Mouse (Mus musculus) lung, adult 18-20 months (tissue): ENCODE measurements around the gene Fbxl13.
A peak's percentile ranks its signal among the peaks of the same experiment; 100 is the strongest.

Experiments
- DNase-seq, 2 experiments: peaks; one replicate each; pipeline ENCODE4 v3.0.0; 2022; ENCODE audit warnings: mixed read lengths in 2 of 2

The Fbxl13 gene

DNA sequence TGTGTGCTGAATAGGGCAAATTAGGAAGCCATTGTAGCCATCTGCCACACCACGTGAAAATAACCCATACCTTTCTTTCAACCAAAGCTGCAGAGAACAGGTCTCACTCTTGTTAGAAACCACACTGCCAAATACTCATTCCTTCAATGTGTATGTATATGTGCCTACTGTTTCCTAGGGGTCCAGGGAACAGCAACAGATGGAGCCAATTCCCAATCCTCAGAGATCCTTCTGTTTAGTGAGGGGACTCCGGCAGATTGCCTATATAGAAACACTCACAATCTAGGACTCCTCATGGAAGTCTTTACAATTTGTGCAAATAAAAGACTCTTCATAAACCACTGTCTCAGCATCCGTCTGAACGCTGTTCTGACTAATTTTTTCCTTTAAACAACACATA is 127.2 kb downstream of the Fbxl13 start:
- DNase-seq, result no peak

DNA sequence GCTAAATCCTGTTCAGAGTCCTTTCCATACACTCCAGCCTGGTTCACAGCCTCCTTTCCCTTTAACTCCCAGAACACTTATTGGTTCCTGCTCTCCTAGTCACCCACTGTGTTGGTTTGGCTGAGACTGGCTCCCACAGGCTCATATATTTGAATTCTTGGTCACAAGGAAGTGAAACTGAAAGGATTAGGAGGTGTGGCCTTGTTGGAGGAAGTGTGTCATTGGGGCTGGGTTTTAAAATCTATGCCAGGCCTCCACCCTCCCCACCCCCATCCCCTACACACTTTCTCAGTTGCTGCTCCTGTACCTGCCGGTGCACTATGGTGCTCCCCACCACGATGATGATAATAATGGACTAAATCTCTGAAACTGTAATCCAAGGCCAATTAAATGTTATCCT is 127.9 kb downstream of the Fbxl13 start:
- peak in 1 of 2 experiments; percentile 7 for DNase-seq

DNA sequence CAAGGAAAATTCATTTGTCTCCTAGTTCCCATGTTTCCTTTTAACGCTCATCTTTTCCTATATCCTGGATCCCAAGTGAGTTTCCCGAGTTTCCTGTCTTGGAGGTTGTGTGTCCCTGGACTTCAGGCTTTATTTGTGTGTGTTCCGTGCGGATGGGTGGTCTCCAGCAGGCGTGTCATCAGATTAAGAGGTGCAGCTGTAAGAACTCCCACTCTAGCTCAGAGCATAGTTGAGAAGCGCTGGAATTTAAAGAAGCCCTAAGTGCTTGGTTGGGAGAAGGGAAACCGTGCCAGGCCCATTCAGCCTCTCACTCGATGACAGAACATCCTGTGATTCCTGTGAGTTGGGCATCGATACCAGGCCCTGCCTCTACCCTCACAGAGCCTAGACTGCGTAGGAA is 132.1 kb downstream of the Fbxl13 start:
- DNase-seq, result no peak

DNA sequence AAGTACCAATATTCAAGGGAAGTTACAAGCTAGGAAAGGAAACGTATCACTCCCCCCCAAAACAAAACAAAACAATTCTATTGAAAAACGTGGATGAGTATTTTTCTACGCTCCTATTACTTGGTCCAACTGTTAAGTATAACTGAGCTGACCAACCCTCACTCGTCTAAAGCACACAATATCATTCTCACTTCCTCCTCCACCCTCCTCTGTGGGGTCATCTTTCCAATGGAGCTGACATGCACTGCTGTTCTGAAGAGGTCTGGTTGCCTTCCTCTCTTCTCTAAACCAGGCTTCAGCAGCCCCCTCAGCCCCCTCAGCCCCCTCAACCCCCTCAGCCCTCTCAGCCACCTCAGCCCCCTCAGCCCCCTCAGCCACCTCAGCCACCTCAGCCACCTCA is 135.6 kb downstream of the Fbxl13 start:
- no peak for DNase-seq

DNA sequence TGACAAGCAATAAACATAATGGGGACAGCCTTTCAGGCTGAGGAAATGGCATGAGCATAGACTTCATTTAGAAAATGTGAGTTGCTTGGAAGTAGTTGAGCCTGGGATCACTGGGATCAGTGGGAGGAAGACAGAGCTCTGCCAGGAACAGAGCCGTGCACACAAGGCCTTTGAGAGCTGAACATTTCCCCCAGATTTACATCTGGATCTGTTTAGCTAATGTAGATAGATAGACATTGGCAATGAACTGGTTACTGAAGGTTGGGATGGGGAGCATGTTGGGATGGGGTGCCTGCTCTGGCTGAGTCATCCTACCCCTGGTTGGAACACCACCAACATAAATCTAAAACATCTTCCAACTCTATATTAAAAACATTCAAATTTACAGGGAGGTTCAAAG is 138.5 kb downstream of the Fbxl13 start:
- DNase-seq, result no peak

DNA sequence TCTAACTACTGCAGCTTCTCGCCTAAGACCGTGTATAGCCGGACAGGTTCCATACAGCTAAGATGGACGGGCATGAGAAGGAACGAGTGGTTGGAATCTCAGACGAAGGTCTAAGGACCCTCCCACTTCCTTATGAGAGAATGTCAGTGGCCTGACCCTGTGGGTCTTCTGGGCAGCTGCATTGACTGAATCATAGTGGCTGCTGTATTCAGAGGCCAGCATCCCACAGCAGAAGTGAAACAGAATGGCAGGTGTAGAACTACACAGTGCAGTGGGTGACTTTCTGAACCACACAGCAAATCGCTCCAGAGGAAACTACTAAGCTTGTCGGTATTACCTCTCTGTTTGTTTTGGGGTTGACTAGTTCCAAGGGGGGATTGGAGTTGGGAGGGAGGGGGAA is 140.3 kb downstream of the Fbxl13 start:
- DNase-seq, result no peak

DNA sequence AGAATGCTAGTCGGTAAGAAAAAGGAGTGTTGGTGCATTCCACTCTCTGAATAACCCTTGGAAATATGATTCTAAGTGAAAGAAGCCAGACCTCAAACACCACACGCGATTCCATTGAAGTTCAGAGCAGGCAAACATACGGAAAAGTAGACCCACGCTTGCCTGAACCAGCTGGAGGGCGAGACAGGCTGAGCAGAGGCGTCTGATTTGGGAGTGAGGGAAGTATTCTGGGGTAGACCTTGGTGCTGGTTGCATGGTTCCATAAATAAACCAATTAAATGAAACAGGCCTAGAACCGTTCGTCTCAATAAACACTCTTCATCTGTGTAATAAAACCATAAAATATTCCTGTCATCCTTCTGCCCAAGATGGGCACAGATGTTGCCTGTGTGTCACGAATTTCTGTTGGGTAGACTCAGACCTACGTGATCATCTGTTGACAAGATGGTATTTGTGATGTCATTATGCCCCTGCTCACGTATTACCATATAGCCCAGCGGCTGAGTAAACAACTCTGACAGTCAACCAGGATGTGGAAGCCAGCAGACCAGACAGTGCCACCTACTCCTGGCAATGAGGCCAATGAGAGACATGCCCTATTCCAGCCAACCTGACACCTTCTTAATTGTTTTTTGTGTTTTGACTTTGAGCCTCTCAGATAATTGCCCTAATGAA is 142.4 kb downstream of the Fbxl13 start:
- DNase-seq, result no peak

DNA sequence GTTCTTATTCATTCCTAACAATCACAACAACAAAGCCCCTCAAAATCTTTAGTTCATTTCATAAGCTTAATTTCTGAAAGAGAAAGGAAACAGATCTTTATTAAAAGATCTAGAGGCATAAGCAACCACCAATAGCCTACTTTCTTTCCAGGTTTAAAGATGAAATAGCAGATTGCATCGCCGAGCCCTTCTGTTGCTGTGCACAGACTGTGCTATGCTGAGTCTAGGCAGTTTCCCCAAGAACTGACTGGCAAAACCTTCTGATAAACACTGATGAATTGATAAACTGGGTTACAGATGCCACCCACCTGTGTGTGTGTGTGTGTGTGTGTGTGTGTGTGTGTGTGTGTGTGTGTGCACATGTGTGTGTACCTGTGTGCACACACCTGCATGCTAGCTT is 144.5 kb downstream of the Fbxl13 start:
- no peak for DNase-seq

DNA sequence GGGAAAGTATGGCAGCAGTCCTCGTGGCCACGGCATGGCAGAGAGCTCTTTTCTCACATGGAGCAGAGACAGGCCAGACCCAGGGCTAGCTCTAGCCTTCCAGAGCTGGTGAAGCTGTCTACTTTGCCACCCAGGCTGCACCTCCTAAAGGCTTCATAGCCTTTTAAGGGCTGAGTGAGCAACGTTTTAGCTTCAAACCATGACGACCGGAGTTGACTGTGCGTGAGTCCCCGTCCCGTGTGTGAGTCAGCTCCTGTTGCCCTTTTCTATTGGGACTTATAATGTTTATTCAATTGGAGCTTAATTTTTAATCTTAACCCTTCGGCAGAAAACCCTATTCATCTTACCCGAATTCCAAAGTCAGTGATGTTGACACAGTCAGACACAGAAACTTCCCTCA is 145.3 kb downstream of the Fbxl13 start:
- DNase-seq, result no peak

DNA sequence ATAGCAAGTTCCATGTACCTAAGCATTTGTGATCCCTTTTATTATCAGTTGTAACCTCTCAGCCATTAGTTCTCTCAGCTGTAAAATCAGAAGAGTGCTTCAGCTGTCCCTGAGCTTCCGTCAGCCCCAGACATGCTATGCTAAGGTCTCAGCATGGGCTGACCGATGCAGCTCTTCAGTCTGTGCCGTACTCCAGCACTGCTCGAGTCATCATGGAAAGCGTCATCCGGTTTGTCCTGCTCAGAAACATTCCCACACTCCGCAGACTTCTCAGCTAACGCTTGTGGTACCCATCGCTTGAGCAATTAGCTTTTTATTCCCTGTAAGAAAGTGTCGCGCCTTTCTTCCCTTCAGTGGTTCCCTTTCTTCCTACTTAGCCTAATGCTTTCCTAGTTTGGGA is 146.5 kb downstream of the Fbxl13 start:
- no peak for DNase-seq

DNA sequence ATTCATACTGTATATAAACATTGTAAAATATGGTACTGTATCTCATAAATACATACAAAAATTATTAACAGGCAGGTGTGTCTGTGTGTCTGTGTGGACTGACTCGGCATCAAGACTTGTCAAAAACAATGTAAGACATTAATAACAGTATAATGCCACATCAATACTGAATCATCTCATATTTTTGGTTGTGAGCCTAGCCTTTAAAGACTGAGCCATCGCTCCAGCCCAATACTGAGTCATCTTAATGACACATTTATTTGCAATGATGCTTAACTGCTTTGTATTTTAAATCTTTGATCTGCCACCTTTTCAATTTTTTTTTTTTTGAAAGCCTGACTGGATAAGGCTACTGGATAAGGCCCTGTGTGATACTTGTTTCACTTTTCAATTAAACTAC is 146.9 kb downstream of the Fbxl13 start:
- no peak for DNase-seq

DNA sequence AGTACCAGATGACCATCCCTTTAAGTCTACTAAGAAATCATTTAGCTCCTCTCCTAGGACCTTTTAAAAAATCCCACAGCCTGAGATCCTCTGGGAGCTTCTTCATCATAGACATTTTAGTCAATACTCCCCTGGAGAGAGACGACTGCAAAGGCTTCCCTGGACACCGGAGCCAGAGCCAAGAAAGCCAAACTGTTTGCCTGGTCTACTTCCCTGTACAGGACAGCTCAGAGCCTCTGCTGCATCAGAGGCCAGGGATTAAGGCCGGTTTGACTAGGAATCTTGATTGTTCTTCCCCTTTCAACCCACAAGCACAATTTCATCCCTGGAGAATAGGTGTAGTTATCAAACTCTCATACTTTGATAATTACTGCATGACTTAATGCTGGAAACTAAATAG is 148.6 kb downstream of the Fbxl13 start:
- DNase-seq, result no peak

DNA sequence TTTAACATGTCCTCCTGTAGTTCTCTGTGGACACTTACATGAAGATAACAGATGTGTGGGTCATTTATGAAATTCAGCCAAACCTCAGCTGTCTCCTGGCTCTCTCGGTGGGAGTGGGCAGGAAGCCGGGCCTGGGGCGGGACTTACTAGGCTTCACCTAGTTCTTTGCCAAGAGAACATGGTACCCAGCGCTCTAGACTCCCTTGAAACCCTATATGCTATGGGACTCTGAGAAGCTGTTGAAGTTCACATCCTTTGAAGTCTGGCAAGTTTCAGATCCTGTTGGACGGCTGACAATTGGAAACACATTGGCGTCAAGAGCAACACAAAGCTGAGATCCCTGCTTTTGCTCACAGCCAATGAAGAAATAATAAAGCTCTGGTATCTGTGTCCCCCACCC is 149.1 kb downstream of the Fbxl13 start:
- no peak for DNase-seq

DNA sequence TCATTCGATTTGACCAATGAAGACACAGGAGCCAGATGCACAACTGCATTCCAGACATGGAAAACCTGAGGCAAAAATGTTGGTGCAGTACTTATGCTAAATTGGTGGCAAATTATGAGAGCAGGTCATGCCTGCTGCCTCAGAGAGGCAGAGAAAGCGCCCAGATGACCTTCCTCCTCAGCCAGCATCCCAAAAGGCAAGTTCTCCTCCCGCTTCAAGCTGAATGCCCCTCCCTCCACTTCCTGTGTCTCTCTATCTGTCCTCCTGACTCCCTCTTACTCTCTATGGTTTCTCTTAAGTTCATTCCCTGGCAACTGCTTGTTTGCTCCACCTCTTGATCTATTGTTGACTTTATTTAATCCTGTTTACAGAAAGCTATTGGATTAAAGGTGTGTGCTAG is 150.7 kb downstream of the Fbxl13 start:
- no peak for DNase-seq

DNA sequence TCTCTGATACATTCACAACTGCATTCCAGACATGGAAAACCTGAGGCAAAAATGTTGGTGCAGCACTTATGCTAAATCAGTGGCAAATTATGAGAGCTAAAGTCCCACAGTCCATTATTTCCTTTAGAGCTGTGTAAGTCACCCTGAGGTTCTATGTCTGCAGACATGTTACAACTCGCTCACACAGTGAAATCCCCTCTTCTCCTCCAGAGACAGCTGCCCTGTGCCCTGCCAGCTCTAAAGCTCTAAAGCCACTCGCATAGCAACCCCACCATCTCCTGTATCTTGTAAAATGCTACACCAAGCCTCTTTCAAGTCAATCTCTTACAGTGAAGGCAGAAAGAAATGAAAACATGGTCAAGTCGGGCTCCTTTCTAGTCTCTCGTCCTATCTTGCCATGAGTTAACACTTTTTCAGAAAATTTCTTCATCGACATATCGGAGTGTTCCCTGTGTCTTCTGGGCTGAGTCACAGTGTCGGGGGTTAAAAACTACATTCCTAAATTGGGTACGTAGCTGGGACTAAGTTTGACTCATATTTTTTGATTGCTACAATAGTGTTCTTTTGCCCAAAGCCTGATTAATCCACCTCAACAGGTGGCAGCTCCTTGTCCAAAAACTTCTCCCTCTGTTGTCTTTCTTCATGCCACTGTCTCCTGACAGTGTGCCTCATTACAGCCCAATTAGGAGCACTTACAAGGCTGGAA is 152.0 kb downstream of the Fbxl13 start:
- DNase-seq, result no peak

DNA sequence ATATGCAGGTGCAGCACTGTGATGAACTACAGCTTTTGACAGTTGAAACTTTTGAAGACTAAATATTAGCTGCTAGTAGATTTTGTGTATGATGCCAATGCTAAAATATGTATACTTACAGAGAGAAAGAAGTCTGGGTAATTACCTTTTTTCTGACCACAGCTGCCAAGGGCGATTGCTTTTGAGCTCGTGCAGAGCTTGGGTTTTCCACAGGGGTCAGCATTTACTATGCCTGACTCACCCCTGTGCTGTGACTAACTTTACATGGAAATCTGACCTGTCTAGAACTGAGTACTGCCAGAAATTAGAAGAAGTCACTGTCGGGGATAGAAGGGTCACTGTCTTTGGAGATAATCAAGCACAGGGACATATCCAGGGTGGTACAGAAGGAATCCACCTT is 153.2 kb downstream of the Fbxl13 start:
- no peak for DNase-seq

DNA sequence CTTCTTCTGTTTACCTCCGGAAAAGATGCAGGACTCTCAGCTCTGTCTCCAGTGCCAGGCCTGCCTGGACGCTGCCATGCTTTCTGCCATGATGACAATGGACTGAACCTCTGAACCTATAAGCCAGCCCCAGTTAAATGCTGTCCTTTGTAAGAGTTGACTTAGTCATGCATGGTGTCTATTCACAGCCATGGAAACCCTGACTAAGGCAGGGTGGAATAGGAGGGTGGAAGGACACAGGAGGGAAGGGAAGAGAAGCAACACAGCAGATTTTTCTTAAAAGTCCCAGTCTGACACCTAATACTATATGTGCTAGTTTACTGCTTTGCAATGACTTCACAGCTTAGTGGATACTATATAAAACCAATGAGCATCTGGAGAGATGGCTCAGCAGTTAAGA is 154.0 kb downstream of the Fbxl13 start:
- no peak for DNase-seq

DNA sequence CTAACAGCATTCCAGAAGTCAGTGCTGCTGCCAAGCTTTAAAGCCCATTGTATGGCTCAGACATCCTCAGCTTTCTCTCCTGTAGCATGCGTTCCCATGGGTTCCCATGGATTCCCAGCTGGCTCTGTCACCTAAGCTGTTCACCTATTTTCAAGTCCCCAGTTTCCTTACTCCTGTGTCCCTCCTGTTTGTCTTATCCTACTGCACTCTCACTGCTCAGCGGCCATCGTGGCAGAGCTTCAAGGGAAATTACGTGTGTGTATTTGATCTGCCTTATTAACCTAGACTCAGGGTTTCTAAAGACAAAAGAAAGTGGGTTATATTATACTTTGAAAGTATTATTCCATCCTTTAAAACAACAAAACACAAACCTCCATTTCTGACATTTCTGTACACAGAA is 156.3 kb downstream of the Fbxl13 start:
- DNase-seq, result no peak

DNA sequence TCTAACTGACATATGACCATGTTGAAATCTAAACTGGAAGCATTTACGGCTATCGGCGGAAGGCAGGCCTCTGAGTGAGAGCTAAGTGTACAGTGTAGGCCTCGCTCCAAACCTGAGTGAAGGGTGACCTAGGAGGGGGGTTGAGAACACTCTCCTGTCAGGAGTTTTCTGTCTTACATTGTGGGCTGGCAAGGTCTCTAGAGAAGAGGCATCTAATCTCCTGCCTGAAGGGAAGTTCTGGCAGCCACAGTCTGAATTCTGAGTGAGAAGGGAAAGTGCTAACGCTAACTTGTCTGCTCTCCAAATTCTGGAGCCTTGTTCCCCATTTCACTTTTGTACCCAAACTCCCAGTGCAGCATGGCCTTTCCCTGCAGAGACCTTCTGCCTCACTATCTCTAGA is 156.9 kb downstream of the Fbxl13 start:
- DNase-seq, result no peak

DNA sequence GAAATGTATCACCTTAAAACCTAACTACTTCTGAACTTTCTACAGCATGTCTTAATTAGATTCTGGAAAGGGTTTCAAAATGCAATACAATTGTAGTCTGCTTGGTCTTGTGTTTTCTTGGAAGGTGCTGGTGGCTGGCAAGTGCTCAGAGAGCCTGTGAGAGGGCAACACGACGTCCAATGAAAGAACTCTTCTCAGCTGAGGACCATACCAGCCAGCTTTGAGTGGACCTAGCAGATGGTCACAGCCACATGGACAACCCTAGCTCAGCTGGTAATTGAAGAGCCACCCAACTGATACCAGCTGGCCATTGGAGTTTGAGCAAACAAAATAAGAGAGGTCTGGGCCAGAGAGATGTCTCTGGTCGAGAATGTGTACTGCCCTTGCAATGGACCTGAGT is 157.7 kb downstream of the Fbxl13 start:
- DNase-seq, result no peak

DNA sequence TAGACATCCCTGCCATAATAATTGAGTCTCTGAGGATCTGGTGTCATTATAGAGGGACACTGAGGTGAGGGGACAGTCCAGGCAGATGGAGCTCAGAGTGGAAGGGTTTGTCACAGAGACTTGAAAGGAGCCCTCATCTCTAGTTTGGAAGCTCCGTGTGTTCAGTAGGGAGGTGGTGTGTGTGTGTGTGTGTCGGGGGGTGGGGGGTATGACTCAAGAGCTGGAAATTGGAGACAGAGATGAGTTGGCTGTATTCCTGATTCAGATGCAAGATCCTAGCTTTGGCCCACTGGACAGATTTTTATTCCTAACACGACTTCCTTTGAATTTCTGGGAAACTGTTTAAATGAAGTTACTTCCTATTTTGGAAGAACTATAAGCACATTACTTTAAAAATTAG is 158.1 kb downstream of the Fbxl13 start:
- no peak for DNase-seq

DNA sequence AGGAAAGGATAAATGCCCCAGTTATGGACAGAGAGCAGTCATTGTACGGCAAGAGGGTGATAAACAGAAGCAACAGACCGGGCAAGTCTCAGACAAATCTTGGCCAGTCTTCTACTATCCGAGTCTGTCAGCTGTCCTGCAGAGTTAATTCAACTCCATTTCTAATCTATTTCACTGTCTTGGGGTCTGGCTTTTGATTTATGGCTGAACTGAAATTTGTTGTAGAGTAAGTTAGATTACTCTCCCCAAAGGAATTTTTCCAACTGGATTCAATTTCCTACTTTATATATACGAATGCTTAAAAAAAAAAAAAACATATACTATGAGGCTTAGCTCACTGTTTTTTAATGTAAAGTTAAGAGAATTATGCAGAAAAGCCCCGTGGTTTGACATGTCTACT is 158.6 kb downstream of the Fbxl13 start:
- DNase-seq, result no peak

DNA sequence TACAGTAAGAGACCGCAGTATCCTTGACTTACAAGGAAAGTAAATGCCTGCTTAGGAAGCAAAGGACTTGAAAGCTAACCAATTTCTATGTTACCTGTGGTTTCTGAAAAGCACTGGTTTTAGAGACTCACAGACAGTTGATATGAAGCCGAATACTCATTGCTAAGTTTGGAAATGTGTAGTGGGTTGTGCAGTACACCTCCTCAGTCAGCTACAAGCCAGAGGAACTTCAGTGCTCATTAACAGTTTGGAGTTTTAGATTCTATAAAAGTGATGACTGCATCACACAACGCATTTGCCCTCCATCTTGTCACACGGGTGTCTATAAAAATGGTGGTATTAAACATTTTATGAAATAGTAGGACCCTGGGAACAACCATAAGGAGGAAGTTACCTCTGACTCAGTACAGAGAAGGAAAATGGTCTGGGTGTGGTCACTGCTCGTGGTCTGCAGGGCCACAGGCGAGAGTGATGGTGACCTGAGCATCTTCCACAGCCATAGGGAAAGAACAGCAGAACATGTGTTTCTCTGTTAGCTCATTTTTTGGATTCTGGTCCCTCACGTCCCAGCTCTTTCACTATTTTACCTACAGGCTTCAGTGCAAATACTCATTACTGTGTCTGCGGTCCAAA is 160.1 kb downstream of the Fbxl13 start:
- DNase-seq, result no peak

DNA sequence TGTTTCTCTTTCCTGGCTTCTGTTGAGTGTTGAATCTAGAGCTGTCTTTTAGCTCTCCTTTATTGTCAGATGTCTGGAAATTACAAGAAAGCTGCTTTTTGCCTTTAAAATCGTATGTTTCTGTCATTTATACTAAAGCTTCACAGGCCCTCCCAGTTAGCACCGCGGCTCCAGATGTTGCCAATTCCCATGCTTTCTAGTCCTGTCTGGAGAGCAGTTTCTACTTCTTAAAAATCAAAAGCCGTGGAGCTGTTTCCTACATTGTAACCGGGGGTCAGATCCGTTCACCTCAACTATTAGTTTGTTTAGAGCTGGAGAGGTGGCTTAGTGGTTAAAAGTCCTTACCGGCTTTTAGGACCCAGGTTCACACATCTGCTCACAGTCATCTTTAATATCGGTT is 162.2 kb downstream of the Fbxl13 start:
- DNase-seq, result no peak
